Mouse (Mus musculus) layer of hippocampus, postnatal 10 days (tissue): Measurements from ENCODE around the gene Shroom3. TPM values are rescaled to one million over a fixed set of nuclear protein-coding genes. Genes with fewer than 3 reads are reported as not detected.

ENCODE experiments used
- DNase-seq, 2 experiments: peaks; one replicate each; pipeline ENCODE4 v3.0.0; 2021; ENCODE audit warnings: low spot score in 2 of 2
- total RNA-seq, 2 experiments: library from RNA; stranded (reverse); gene quantifications; 2 replicates each; pipeline ENCODE4 v1.2.3; 2021

Gene Shroom3
- total RNA-seq, 2 experiments from 2014 or later, result 2.5 to 3.8 TPM

DNA sequence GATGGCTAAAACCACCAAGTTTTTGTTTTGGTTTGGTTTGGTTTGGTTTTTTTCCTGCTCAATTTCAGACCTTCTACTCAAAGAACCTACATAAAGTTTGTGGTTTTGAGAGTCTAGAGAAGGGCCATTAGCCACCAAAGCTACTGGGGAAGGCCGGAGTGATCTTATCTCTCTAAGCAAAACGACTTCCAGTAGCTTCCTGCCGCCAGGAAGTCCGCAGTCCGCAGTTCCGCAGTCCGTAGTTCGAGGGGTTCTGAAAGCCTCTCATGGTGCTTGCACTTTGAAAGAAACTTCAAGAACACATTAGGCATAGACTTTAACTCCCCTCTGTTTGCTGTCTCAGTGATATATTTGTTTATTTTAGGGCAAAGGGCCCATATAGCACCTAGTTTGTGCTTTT lies 159.2 kb downstream of the Shroom3 start:
- no peak for DNase-seq

DNA sequence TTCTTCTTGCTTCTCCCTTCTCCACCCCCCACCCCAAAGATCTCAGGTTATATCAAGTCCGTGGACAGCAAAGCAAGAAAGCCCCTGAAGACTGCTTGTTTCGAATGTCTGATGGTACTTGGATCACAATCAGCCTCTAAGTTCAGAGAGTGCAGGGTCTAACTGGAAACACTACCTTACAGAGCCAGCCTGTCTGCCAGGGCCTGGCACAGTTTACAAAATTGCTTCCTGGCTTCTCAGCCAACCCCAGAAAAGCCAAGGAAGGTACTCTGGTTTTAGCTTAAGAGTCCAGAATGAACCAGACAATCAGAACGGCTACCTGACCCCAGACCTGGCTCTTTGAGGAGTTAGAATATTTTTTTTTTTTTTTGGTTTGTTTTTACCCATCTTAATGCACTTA lies 159.6 kb downstream of the Shroom3 start:
- no peak for DNase-seq

DNA sequence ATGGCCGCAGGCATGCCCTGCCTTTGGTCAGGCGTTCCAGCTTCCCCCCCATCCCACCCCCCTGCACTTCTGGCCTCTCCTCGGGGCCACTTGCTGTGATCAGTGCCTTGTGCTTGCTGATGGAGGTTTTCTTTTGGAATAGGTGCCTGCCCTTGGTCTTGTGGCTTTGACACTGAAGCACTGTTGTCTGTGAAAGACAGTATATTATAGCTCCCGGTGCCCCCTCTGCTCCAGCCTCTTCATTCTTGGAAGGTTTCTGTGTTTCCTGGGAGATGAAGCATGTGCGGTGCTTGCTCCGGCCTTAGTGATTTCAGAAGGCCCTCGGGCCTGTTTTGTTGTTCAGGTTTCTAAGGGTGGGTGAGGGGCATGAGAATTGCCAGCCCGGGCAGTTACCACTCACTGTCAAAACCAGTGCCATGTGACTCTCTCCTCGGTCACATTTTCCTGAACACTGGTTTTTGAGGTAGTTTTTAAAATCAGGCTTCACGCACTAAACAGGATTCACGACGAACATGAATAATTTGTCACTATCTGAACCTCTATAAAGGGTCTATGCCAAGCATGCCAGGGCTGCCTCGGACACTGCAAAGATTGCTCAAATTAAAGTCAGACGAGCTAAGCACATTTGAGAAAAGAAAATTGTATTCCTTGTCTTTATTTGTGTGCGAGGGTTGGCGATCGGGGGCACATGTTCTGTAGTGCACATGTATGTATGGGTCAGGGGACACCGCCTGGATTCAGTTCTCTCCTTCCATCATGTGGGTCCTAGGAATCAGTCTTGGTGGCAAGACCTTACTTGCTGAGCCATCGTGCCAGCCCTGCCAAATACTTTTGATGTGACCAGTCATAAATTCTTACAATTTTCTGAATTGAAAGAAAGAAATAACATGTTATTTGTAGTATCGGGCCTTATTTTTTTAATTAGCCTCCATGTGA lies 160.9 kb downstream of the Shroom3 start:
- no peak for DNase-seq

DNA sequence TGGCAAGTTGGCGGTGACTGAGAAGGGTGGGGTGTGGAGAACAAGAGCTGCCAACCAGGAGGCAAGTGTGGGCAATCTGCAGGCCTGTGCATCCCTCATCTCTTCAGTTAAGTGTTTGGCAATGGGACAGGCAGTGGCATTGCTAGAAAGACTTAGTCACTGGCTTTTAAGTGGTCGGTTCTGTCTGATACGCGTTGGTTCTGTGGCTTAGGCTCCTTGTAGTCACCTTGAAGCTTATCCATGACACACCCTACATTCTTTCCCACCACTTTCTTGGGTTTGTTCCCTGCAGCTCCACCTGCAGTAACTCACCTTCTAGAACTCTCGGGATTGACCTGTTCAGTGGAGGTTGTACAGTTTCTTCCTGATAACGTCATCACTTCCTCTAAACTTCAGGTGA lies 166.5 kb downstream of the Shroom3 start:
- no peak for DNase-seq

DNA sequence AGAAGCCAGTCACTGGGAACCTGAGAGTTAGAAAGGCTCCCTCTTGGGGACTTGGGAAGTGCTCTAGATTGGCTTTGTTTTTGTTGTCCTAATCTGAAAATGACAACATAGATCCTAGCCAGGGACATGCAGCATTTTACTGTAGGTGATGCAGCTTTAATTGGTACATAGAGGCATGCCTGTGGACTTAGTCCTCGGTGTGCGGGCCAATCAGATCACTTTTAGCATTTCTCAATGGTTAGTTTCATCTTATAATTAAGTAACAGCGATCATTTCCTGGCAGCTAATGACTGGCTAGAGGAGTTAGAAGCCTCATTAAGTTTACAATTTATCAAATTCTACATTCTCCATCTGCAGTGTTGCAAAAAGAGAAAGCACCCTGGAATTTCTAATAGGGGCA lies 167.7 kb downstream of the Shroom3 start:
- DNase-seq, result no peak

DNA sequence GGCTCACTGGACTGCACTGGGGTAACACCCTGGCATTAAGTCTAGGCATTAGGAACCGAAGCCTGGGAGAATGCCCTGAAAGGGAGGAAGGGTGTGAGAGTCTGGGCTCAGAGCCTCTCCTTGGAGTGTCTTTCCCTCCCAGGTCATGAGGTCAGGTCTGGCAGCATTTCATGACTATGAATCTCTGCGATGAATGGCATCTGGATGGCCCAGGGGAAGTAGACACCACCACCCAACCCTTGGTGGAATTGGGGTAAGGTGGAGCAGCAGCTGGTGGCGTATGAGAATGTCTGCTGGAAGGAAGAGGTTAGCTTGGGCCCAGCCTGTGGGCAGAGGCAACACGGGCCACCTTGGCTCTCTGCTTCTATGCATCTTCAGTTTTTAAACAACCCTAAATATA lies 171.7 kb downstream of the Shroom3 start:
- DNase-seq, result no peak

DNA sequence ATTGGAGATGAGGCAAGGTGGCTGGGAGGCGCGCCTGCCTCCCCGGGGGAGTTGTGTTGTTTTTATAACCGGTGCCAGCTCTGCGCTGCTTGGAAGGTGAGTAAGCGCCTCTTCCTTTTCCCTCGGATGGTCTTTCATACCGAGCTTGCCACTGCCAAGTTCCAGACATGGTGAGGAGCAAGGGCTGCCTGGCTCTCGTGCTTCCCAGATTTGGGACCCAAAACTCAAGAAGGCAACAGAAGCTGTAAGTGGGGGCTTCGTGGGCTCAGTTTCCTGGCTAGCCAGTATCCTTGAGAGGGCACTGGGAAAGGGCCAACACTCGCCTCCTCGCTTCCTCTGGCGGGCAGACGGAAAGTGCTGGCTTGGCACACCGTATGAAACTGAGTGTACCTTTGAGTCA lies 173.1 kb downstream of the Shroom3 start:
- no peak for DNase-seq

DNA sequence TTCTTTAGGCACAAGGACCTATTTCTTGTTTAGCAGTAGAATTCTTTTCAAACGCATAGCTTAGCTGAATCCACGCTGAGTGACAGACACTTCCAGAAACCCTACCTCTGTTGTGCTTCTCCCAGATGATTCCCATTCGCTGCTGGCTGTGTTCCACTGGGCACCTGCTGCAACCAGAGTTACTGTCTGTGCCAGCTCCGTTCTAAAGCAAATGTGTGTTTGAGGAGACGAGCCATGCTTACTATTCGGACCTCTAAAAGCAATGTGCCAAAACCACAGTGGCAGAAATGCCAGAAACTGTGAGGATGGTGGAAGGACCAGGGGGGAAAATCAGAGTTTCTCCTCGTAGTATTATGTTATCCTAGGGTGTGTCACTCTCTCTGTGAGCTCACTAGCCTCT lies 173.9 kb downstream of the Shroom3 start:
- DNase-seq, result peak in 1 of 2 experiments; percentile 34

DNA sequence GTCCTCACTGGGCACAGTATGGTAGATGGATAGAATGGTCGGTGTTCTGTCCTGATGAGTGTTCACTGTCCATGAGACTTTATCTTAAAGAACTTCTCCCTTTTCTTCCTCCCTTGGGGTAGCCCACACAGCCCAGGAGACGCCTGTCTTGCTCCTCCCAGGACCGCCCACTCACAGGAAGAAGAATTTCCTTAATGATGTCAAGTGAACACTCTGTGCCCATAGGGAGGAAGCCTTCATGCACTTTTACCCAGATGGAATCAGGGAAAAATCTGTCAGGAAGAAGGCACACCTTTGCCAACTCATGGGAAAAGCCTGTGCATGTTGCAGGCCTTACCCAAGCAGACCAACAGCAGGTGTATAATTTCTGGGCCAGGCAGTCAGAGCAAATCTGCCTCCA lies 174.9 kb downstream of the Shroom3 start:
- DNase-seq, result no peak

DNA sequence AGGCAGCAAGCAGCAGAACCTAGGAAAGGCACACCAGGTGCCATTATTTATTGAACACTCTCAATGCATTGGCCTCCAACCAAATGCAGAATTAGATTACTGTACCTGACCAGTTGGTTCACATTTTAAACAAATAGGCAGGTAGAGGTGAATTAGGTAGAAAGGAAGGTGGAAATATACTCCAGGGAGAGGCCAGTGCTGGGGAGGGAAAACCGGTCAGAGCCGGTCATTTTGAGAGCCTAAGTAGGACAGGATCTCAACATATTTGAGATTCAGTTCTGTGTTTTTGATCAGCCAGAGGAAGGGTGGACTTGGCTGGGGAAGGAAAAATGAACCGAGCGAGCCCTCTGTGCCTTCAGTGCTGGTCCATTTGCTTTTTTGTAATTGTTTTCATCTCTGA lies 175.3 kb downstream of the Shroom3 start:
- DNase-seq, result no peak

DNA sequence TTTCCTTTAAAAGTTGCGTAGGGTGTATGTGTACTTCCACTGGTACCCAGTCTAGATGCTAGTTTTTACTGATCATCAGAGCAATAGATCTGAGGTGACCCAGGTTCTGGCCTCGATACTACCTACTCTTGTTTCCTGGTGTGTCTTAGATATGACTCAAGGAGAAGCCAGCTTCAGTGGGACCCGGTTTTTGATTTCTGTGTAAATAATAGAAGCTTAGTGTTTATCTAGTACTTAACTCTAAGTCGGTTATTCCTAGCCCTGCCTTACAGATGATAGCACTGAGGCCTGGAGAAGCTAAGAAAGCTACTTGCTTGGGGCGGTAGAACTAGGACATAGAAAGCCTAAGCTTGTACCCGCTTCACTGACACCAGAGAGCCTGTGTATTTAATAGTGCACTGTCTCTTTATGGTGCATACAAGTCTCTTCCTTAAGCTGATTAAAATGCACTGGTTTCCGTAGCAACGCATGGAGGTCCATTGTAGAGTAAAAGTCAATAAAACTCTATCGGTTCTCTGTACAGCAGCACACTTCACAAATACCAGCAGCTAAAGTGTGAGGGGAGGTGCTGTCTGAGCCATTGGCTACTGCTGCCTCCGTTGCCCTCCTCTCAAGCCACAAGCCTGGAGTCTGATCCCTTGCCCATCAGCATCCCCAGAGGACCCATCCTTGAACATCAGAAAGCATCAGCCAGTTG lies 178.3 kb downstream of the Shroom3 start:
- no peak for DNase-seq

DNA sequence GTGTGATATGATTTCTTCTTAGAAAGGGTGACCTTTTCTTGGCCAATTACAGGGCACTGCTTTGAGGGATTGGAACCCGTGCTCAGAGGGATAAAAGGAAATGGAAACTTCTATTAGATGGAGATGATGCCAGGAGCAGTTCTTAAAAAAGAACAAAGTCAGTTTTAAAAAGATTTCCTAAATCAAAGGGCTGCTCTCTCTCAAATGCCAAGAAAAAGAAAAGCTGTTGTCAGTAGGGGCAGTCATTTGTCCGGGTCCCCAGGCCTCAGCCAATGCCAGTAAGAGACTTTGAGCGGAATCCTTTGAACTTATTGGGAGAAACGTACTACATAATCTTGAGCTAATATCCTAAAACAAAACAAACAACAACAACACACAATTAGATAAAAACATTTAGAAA lies 181.9 kb downstream of the Shroom3 start:
- no peak for DNase-seq

DNA sequence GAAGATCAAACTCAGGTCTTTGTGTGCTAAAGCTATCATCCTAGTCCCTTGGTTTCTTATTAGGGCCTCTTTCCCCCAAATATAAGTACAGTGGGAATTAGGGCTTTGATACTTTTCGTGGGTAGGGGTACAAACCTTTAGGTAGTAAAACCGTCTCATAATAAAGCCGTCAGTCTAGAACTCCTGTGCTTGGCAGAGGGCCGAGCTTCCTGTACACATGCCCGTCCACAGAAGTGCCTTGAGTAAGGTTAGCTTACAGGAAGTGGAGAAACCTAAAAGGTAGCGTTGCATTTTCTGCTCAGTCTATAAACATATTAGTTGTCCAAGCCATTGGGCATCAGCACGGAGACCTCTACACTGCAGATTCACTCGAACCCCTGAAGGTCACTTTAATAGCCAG lies 183.3 kb downstream of the Shroom3 start:
- DNase-seq, result no peak

DNA sequence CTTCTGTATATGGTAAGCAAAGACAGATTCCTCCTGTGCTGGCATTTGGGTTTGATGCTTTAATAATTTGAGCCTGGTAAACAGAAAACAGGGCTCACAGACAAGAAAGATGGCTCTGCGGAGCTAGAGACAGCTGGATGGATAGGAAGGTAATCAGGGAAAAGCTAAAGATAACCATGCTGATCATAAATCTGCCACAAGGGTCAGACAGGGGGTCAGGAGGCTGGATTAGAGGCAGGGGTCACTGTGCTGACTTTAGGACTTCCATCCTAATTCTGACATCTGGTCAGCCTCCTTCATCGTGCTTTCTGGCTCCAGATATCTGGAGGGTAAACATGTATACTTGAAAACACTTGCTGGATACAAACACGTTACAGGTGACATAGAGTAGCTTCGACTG lies 184.0 kb downstream of the Shroom3 start:
- no peak for DNase-seq

DNA sequence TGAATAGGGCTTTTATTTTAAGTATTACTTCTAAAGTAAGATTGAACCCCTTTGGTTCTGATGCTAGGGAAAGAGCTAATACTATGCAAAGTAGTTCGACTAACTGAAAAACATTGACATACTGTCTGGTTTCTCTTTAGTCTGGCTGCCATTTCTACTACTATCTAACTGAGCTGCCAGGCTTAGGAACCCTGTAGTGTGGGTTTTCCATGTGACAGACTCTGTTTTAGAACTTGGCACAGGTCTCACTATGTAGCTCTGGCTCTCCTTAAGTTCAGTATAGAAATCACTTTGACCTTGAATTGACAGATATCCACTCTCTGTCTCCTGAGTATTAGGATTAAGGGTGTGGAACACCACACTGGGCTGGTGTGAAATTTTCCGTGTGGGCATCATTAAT lies 185.0 kb downstream of the Shroom3 start:
- DNase-seq, result no peak

DNA sequence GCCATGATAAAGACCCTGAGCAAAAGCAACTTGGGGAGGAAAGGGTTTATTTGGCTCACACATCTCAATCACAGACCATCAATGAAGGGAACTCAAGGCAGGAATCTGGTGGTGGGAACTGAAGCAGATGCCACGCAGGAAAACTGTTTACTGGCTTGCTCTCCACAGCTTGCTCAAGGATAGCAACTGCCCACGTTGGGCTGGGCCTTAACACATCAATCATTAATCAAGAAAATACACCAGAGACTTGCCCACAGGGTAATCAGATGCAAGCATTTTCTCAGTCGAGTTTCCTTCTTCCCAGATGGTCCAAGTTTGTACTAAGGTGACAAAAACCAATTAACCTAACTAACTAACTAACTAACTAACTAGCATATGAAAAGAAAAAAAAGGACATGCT lies 187.8 kb downstream of the Shroom3 start:
- no peak for DNase-seq

DNA sequence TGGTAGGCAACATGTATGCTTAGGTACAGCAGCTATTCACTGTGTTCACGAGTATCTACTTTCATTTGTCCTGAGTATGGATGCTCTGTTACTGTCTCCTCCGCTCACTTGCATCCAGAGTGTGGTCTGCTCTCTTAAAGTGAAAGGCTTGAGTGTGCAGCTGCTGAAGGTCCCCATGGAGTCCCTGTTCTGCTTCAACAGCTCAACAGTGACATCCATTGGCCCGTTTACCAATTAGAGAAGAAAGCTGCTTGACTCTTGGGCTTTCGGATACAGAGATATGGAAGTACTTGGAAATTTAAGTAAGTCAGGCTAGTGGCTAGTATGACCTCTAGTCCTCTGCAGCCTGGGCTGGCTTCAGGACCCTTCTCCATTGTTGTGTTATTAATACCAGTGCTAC lies 188.9 kb downstream of the Shroom3 start:
- no peak for DNase-seq

DNA sequence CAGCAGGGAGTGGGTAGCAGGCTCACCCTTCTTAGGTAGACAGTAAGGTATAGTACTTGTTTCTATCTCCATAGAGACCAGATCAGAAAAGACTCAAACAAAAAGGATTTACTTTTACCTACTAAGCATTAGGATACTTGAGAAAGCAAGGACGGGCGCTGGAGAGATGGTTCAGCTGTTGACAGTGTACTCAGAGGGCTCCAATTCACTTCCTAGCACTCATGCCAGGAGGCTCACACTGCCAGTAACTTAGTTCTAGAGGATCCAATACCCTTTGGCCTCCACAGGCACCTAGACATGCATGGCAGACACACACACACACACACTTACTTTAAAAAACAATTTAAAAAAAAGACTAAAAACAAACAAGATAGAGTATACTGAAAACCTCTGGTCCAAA lies 189.8 kb downstream of the Shroom3 start:
- no peak for DNase-seq

DNA sequence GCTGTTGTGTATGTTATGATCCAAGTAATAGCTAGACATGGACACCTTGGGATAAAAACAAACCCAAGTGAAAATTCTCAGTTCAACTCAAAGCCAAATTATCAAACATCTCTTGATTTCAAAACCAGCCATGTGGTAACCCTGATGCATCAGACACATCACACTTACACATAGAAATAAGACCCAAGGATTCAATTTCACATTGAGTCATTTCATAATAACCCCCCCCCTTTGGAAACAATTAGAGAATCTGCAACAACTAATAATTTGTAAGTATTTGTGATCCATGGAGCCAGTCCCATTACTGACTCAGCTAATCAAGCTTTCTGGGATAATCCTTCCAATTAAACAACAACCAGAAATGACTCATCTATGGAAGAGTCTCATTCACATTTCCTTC lies 190.3 kb downstream of the Shroom3 start:
- no peak for DNase-seq

DNA sequence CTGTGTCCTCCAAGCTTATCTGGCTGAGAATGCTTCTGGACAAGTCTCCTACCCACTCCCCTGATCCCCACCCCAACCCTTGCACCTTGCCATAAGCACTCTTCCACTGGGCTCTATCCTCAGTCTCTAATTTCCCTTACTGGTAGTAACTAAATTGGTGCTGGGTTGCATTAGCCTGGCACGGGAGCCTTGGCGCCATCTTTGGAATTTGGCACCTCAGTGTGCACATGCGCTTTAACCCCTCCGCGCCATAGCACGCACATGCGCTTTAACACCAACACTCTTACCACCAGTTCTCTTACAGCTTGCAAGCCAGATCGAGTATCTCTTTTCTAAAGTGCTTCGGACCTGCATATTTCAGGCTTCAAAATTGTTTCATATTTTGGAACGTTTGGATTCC lies 192.6 kb downstream of the Shroom3 start:
- peak in 1 of 2 experiments; percentile 39 for DNase-seq

DNA sequence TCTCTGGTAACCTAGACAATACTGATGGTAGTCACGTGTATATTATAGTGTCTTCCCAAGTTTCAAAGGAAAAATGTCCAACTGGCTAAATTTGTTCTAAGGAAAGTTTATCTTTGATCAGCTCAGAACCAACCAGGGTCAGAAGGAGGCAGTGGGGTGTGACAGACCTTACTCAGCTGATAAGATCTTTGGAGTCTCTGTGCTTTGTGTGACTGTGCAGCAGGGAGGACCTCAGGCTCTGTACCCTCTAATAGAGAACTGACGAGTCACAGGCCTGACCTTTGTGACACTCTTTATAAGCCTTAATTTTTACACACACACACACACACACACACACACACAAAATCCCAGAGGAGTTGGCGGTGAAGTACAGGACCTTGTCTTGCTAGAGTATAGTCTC lies 193.9 kb downstream of the Shroom3 start:
- no peak for DNase-seq

DNA sequence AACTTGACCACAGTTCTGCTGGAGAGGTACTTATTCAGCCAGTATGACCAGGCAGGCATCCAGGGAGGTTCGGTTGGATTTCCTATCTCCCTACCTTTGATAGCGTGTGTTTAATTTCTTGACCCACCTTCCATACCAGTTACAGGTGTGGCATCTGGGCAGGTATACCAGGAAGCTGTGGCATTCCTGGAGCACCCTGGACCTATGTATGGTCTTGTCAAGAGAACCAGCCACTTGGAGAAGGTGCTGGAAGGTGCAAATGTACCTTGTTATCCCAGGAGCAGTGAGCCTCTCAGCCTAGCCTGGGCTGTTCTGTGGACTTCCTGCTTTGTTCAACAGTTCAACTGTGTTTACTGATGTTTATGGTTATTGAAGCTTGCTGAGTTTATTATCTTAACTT lies 197.2 kb downstream of the Shroom3 start:
- DNase-seq, result no peak

DNA sequence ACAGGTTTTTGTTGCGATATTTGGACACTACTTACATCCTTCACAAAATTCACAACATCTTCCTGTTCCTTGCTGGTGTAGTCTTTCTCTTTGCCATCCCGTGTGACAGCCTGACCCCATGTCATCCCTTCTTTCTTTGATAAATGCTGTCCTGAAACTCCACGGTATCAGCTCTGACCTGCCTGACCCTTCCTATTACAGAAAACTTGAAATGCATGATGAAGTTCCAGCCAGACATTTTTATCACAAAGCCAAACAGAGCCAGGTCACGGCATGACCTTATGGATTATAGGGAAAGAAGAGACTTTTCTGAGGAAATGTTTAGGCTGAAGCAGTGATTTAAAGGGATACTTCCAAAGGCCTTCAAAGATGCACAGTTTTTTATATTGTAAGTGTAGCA lies 197.7 kb downstream of the Shroom3 start:
- DNase-seq, result no peak
